Mouse (Mus musculus): ENCODE measurements at regions not wholly inside any gene's neighbourhood (a gene's known extent, or its start where the extent isn't known, plus 50 kb on each side); places are given as distances from the start of the nearest gene placed in this dataset.

- no peak for TF ChIP-seq CTCF (IDR thresholded peaks at IDR 0.05; ENCODE audit: borderline replicate concordance, insufficient read depth, low read length)
- TF ChIP-seq POLR2A (IDR thresholded peaks at IDR 0.05; ENCODE audit: low read depth, low read length), result no peak
Measured at GRCm38 (mm10) chr2:51347086-51347485, 198.2 kb upstream of the Rnd3 start.

Measured in embryonic fibroblast, embryonic 13.5 days (primary cell).